Mouse (Mus musculus): ENCODE results near the gene Fam167b. TPM values are rescaled to one million over a fixed set of nuclear protein-coding genes. Genes with fewer than 3 reads are reported as not detected.

Gene Fam167b
- total and polyA plus RNA-seq, 3 experiments = 1.1 to 1.2 TPM; not detected in 1

DNA sequence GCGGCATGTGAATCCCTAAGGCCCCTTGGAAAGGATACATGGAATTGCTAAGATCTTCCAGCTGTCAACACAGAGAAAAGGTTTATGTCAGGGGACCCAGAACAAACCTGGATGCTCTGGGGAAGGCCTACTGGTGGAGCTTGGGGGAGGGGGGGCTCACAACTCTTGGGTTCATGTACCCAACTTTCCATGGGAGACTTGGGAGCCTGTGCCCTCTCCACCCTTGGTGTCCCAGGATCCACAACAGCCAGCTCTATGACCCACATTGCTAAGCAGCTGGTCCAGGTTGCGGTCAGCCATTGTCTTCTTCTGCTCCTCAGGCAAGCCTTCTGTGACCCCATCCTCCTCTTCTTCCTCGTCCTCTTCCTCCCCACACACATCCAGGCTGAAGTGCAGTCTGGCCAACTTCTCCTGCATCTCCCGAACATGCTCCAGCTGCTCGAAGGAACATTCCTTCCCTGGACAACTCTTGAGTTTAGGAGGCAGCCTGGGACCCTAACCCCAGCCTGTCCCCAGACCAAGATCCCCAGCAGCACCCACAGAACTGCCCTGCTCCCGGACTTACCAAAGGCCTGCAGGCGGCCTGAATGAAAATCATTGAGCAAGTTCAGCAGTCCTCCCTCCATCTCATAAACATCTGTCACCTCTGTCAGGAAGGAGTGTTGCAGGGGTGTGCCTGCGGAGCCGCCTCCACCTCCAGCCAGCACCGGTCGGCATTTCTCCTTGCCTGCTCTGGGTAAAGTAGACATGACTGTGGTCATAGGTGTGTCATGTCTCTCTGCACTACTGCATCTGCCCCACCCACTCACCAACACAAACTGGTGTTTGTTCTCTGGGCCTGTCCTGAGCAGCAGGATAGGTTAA is 42.3 kb upstream of the Fam167b start:
- TF ChIP-seq CHD2 (IDR thresholded peaks at IDR 0.05; ENCODE audit: low read length) (no peak), ZMIZ1 (IDR thresholded peaks at IDR 0.05; ENCODE audit: low read depth, low read length) (no peak), CTCF (conservative IDR thresholded peaks at IDR 0.05 in 1 of 2, IDR thresholded peaks at IDR 0.05 in 1 of 2; ENCODE audit: low read depth in 2 of 2, low read length in 2 of 2) (no peak), MAFK (IDR thresholded peaks at IDR 0.05; ENCODE audit: insufficient replicate concordance, low read length) (no peak), POLR2AphosphoS2 (IDR thresholded peaks at IDR 0.05; ENCODE audit: low read depth, low read length) (no peak), RAD21 (IDR thresholded peaks at IDR 0.05; ENCODE audit: low read depth, low read length) (no peak), ETS1 (conservative IDR thresholded peaks at IDR 0.05; ENCODE audit: low read depth, low read length) (no peak), MYC (IDR thresholded peaks at IDR 0.05; ENCODE audit: low read depth, low read length) (no peak), KAT2A (IDR thresholded peaks at IDR 0.05; ENCODE audit: insufficient replicate concordance, low read length) (no peak), ELF1 (IDR thresholded peaks at IDR 0.05; ENCODE audit: low read depth, low read length) (no peak)
- no peaks in the 10 kb centered on the region for H3K9me3 ChIP-seq (replicated peaks; ENCODE audit: low read length)
- H3K9ac ChIP-seq (ENCODE audit: insufficient read depth, low read depth) = peak overlapping the region; percentile 57
- in situ Hi-C loops (cut with MboI; ENCODE audit: low pct_ligation_motif_present, low pct_unique_long_range_greater_than_20kb, low sequenced_read_pairs) (loop anchor here (25.0 kb wide), 1 partner anchor 258 kb away; no protein-coding TSS in a partner anchor), dilution Hi-C loops (cut with MboI; ENCODE audit: extremely low pct_ligation_motif_present, extremely low pct_unique_long_range_greater_than_20kb, low sequenced_read_pairs) (no loop called here)
- H3K4me1 ChIP-seq (ENCODE audit: control insufficient read depth in 1 of 2, insufficient read depth in 2 of 2) = peaks cover 11 to 65% of the 10 kb centered on the region in 2 experiments
- DNase-seq (ENCODE audit: extremely low read depth) = no peak
- peak overlapping the region; percentile 52 for H3K4me2 ChIP-seq (ENCODE audit: insufficient read depth, low read depth, poor library complexity, severe bottlenecking)
- H3K36me3 ChIP-seq (replicated peaks in 1 of 2; ENCODE audit: control insufficient read depth in 1 of 2, insufficient read depth in 1 of 2, low read length in 1 of 2) = peaks cover 21 to 38% of the 10 kb centered on the region in 2 experiments
- no peaks in the 10 kb centered on the region for H3K27me3 ChIP-seq (replicated peaks)
- no peaks in the 10 kb centered on the region for H3K79me2 ChIP-seq (replicated peaks; ENCODE audit: control insufficient read depth, extremely low read depth, insufficient read depth, poor library complexity, severe bottlenecking)
- H3K27ac ChIP-seq (ENCODE audit: insufficient read depth, low read depth) = peak overlapping the region; percentile 74
- H3K4me3 ChIP-seq (replicated peaks in 1 of 3; ENCODE audit: low read depth in 2 of 3, low read length in 2 of 3, poor library complexity in 1 of 3) = peak overlapping the region; percentile 47 to 53 (median 49)

DNA sequence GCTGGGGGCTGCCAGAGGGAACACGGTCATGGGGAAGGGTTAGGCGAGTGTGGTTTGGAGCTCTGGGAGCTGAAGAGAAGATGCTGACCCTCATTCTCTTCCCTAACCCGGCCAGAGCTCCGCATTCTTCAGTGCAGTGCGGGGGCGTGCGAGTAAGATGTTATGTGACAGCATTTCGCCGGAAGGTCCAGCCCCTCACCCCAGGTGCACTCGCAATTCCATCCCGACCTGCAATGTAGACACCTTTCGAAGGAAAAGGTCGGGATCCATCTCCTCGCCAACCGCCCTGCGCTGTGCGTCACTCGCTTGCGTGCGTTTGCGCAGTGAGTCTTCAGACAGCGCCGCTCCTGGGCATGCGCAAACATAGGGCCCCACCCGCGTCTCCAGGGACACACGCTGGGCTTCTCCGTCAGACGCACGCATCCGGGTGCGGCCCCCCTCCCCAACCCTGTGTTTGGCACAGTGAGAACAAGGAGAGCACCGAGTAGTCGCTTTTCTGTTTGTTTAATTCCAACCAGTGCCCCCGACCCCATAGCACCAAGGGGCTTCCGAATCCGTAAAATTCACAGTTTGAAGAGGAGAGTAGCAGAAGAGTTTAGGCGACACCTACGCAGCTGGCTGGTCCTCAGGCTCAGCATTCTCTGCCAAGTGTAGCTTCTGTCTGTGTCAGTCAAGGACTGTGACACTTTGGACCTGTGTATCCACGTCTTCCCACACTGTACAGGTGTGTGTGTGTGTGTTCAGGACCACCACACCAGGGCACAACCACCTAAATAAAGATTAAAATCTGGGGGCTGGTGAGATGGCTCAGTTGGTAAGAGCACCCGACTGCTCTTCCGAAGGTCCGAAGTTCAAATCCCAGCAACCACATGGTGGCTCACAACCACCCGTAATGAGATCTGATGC is 40.7 kb upstream of the Fam167b start, which contains the start of gene Iqcc:
Gene Iqcc, minus strand, starts transcription at position 314 of the 906 bp plus-strand sequence.
- Histone ChIP-seq H3K4me3 (replicated peaks in 1 of 3; ENCODE audit: low read depth in 2 of 3, low read length in 2 of 3, poor library complexity in 1 of 3) (peak within 1 kb of the TSS; percentile 74 to 76 (median 75)), H3K9me3 (replicated peaks; ENCODE audit: low read length) (no peaks in the 10 kb centered on the region), H3K9ac (ENCODE audit: insufficient read depth, low read depth) (peak within 1 kb of the TSS; percentile 93), H3K79me2 (replicated peaks; ENCODE audit: control insufficient read depth, extremely low read depth, insufficient read depth, poor library complexity, severe bottlenecking) (no peaks in the 10 kb centered on the region), H3K4me2 (ENCODE audit: insufficient read depth, low read depth, poor library complexity, severe bottlenecking) (peak within 1 kb of the TSS; percentile 45), H3K36me3 (replicated peaks in 1 of 2; ENCODE audit: control insufficient read depth in 1 of 2, insufficient read depth in 1 of 2, low read length in 1 of 2) (peaks cover 20 to 47% of the 10 kb centered on the region in 2 experiments), H3K4me1 (ENCODE audit: control insufficient read depth in 1 of 2, insufficient read depth in 2 of 2) (peaks cover 7 to 52% of the 10 kb centered on the region in 2 experiments), H3K27me3 (replicated peaks) (no peaks in the 10 kb centered on the region), H3K27ac (ENCODE audit: insufficient read depth, low read depth) (peak within 1 kb of the TSS; percentile 84)
- DNase-seq (ENCODE audit: extremely low read depth) = peak; percentile 94
- in situ Hi-C loops (cut with MboI; ENCODE audit: low pct_ligation_motif_present, low pct_unique_long_range_greater_than_20kb, low sequenced_read_pairs) = loop anchor here (25.0 kb wide), 1 partner anchor 257 kb away; no protein-coding TSS in a partner anchor
- dilution Hi-C loops (cut with MboI; ENCODE audit: extremely low pct_ligation_motif_present, extremely low pct_unique_long_range_greater_than_20kb, low sequenced_read_pairs) = no loop called here
- TF ChIP-seq MAX (IDR thresholded peaks at IDR 0.05; ENCODE audit: low read length) (peak; percentile 29; the same call in 1 of the 2 replicates), JUN (IDR thresholded peaks at IDR 0.05; ENCODE audit: insufficient read depth, low read depth, low read length) (no peak), CHD2 (IDR thresholded peaks at IDR 0.05; ENCODE audit: low read length) (peak; percentile 53; the same call in 1 of the 2 replicates), MAZ (IDR thresholded peaks at IDR 0.05; ENCODE audit: low read depth, low read length) (0 out of 2 replicates have a peak, but pooled peaks have one; percentile 57), SIN3A (IDR thresholded peaks at IDR 0.05; ENCODE audit: low read length) (peak; percentile 72), NRF1 (IDR thresholded peaks at IDR 0.05; ENCODE audit: low read depth, low read length) (peak; percentile 100), TCF12 (IDR thresholded peaks at IDR 0.05; ENCODE audit: low read depth, low read length) (peak; percentile 58; the same call in 1 of the 2 replicates), ZC3H11A (IDR thresholded peaks at IDR 0.05; ENCODE audit: low read depth, low read length) (no peak), MEF2A (IDR thresholded peaks at IDR 0.05; ENCODE audit: borderline replicate concordance, low read depth, low read length) (no peak), BHLHE40 (IDR thresholded peaks at IDR 0.05; ENCODE audit: low read depth, low read length) (no peak), ETS1 (conservative IDR thresholded peaks at IDR 0.05; ENCODE audit: low read depth, low read length) (no peak), POLR2AphosphoS2 (IDR thresholded peaks at IDR 0.05; ENCODE audit: low read depth, low read length) (peak; percentile 95), ZNF384 (IDR thresholded peaks at IDR 0.05; ENCODE audit: low read depth, low read length) (no peak), ZMIZ1 (IDR thresholded peaks at IDR 0.05; ENCODE audit: low read depth, low read length) (peak; percentile 84), HCFC1 (IDR thresholded peaks at IDR 0.05; ENCODE audit: low read depth, low read length) (peak; percentile 72), E2F4 (IDR thresholded peaks at IDR 0.05; ENCODE audit: insufficient replicate concordance, low read depth, low read length) (no peak), MAFK (IDR thresholded peaks at IDR 0.05; ENCODE audit: insufficient replicate concordance, low read length) (no peak), USF1 (IDR thresholded peaks at IDR 0.05; ENCODE audit: low read depth, low read length) (no peak), RCOR1 (conservative IDR thresholded peaks at IDR 0.05; ENCODE audit: low read depth, low read length) (0 out of 2 replicates have a peak, but pooled peaks have one; percentile 38), CHD1 (IDR thresholded peaks at IDR 0.05; ENCODE audit: low read depth, low read length) (no peak), NELFE (IDR thresholded peaks at IDR 0.05; ENCODE audit: low read depth, low read length) (peak; percentile 97)
